Mouse (Mus musculus): Measurements from ENCODE around the gene Gripap1. TPM values are rescaled to one million over a fixed set of nuclear protein-coding genes. Genes with fewer than 3 reads are reported as not detected.
"Not testable (repeated sequence)": the region's sequence is repeated elsewhere in the genome, so short reads cannot be mapped to it uniquely, and the experiment has no call there.

Gene Gripap1
- total and polyA plus RNA-seq, 2 experiments from 2014 or later = 28.3 to 61.1 TPM

- Histone ChIP-seq H3K4me2 (ENCODE audit: low read depth, low read length) (no peak overlapping the region), H3K9me3 (ENCODE audit: low read length) (no peaks in the 10 kb centered on the region), H3K4me3 (ENCODE audit: low read length) (no peak overlapping the region), H3K27ac (no peak overlapping the region), H3K9ac (replicated peaks; ENCODE audit: low read length) (no peak overlapping the region), H3K36me3 (ENCODE audit: insufficient read depth, low read length) (no peaks in the 10 kb centered on the region), H3K4me1 (ENCODE audit: insufficient read depth, low read length) (no peaks in the 10 kb centered on the region), H3K27me3 (ENCODE audit: insufficient read depth, low read length) (no peaks in the 10 kb centered on the region)
- ATAC-seq (no peak), DNase-seq (ENCODE audit: low spot score) (no peak)
- no peak for TF ChIP-seq CTCF (IDR thresholded peaks at IDR 0.05; ENCODE audit: low read depth)
- 75% methylated on average over 7 of the region's 7 CpGs for WGBS
These were observed 10.9 kb upstream of the Gripap1 start for GRCm38 (mm10) chrX:7778450-7779244.

- no peaks in the 10 kb centered on the region for H3K9me3 ChIP-seq (ENCODE audit: low read length)
- no peak for ATAC-seq
- H3K4me2 ChIP-seq (ENCODE audit: low read depth, low read length) = no peak overlapping the region
- H3K27ac ChIP-seq = no peak overlapping the region
- no peak overlapping the region for H3K9ac ChIP-seq (replicated peaks; ENCODE audit: low read length)
- DNase-seq (ENCODE audit: low spot score) = no peak
- no peaks in the 10 kb centered on the region for H3K36me3 ChIP-seq (ENCODE audit: insufficient read depth, low read length)
- H3K4me1 ChIP-seq (ENCODE audit: insufficient read depth, low read length) = no peaks in the 10 kb centered on the region
- WGBS = 33% methylated on average over 3 of the region's 3 CpGs
- no peak for TF ChIP-seq CTCF (IDR thresholded peaks at IDR 0.05; ENCODE audit: low read depth)
- H3K27me3 ChIP-seq (ENCODE audit: insufficient read depth, low read length) = no peaks in the 10 kb centered on the region
- H3K4me3 ChIP-seq (ENCODE audit: low read length) = no peak overlapping the region
These were observed 10.3 kb upstream of the Gripap1 start for GRCm38 (mm10) chrX:7779294-7779693.

- H3K9me3 ChIP-seq (ENCODE audit: low read length) = no peaks in the 10 kb centered on the region
- no peak for TF ChIP-seq CTCF (IDR thresholded peaks at IDR 0.05; ENCODE audit: low read depth)
- no peak for DNase-seq (ENCODE audit: low spot score)
- H3K27me3 ChIP-seq (ENCODE audit: insufficient read depth, low read length) = no peaks in the 10 kb centered on the region
- no peak overlapping the region for H3K9ac ChIP-seq (replicated peaks; ENCODE audit: low read length)
- H3K36me3 ChIP-seq (ENCODE audit: insufficient read depth, low read length) = no peaks in the 10 kb centered on the region
- no peak overlapping the region for H3K4me2 ChIP-seq (ENCODE audit: low read depth, low read length)
- WGBS = 76% methylated on average over 4 of the region's 4 CpGs
- no peak overlapping the region for H3K4me3 ChIP-seq (ENCODE audit: low read length)
- no peak for ATAC-seq
- H3K4me1 ChIP-seq (ENCODE audit: insufficient read depth, low read length) = no peaks in the 10 kb centered on the region
- H3K27ac ChIP-seq = no peak overlapping the region
These were observed 6.9 kb upstream of the Gripap1 start for GRCm38 (mm10) chrX:7782603-7783092.

- H3K27me3 ChIP-seq (ENCODE audit: insufficient read depth, low read length) = no peaks in the 10 kb centered on the region
- ATAC-seq (peak; percentile 39), DNase-seq (ENCODE audit: low spot score) (peak; percentile 16)
- H3K9ac ChIP-seq (replicated peaks; ENCODE audit: low read length) = peak overlapping the region; percentile 59
- H3K4me2 ChIP-seq (ENCODE audit: low read depth, low read length) = peak overlapping the region; percentile 57
- TF ChIP-seq CTCF (IDR thresholded peaks at IDR 0.05; ENCODE audit: low read depth) = no peak
- H3K9me3 ChIP-seq (ENCODE audit: low read length) = no peaks in the 10 kb centered on the region
- H3K27ac ChIP-seq = peak overlapping the region; percentile 67; the same call in 1 of the 2 replicates
- H3K4me1 ChIP-seq (ENCODE audit: insufficient read depth, low read length) = no peaks in the 10 kb centered on the region
- H3K36me3 ChIP-seq (ENCODE audit: insufficient read depth, low read length) = no peaks in the 10 kb centered on the region
- peak overlapping the region; percentile 51 for H3K4me3 ChIP-seq (ENCODE audit: low read length)
- WGBS = 33% methylated on average over 5 of the region's 5 CpGs
These were observed 744 bp downstream of the Gripap1 start for GRCm38 (mm10) chrX:7790309-7790708.

GRCm38 (mm10) chrX:7793361-7793760 lies 3.8 kb downstream of the Gripap1 start:
- WGBS = 54% methylated on average over 3 of the region's 3 CpGs
- ATAC-seq (no peak), DNase-seq (ENCODE audit: low spot score) (peak; percentile 45)
- Histone ChIP-seq H3K27ac (no peak overlapping the region), H3K4me3 (ENCODE audit: low read length) (no peak overlapping the region), H3K4me2 (ENCODE audit: low read depth, low read length) (no peak overlapping the region), H3K9ac (replicated peaks; ENCODE audit: low read length) (no peak overlapping the region), H3K27me3 (ENCODE audit: insufficient read depth, low read length) (no peaks in the 10 kb centered on the region), H3K9me3 (ENCODE audit: low read length) (no peaks in the 10 kb centered on the region), H3K36me3 (ENCODE audit: insufficient read depth, low read length) (no peaks in the 10 kb centered on the region), H3K4me1 (ENCODE audit: insufficient read depth, low read length) (no peaks in the 10 kb centered on the region)
- TF ChIP-seq CTCF (IDR thresholded peaks at IDR 0.05; ENCODE audit: low read depth) = peak; percentile 59

- Histone ChIP-seq H3K4me1 (ENCODE audit: insufficient read depth, low read length) (no peaks in the 10 kb centered on the region), H3K36me3 (ENCODE audit: insufficient read depth, low read length) (0 out of 2 replicates have a peak, but pooled peaks cover 5% of the 10 kb centered on the region), H3K27ac (no peak overlapping the region), H3K27me3 (ENCODE audit: insufficient read depth, low read length) (no peaks in the 10 kb centered on the region), H3K9ac (replicated peaks; ENCODE audit: low read length) (no peak overlapping the region), H3K4me2 (ENCODE audit: low read depth, low read length) (no peak overlapping the region), H3K9me3 (ENCODE audit: low read length) (no peaks in the 10 kb centered on the region), H3K4me3 (ENCODE audit: low read length) (no peak overlapping the region)
- ATAC-seq = no peak
- no peak for TF ChIP-seq CTCF (IDR thresholded peaks at IDR 0.05; ENCODE audit: low read depth)
- no peak for DNase-seq (ENCODE audit: low spot score)
- 36% methylated on average over 7 of the region's 7 CpGs for WGBS
These were observed 5.5 kb downstream of the Gripap1 start for GRCm38 (mm10) chrX:7795016-7795415.

GRCm38 (mm10) chrX:7797327-7797726 lies 7.8 kb downstream of the Gripap1 start:
- Histone ChIP-seq H3K27ac (no peak overlapping the region), H3K4me1 (ENCODE audit: insufficient read depth, low read length) (no peaks in the 10 kb centered on the region), H3K27me3 (ENCODE audit: insufficient read depth, low read length) (no peaks in the 10 kb centered on the region), H3K9me3 (ENCODE audit: low read length) (no peaks in the 10 kb centered on the region), H3K4me2 (ENCODE audit: low read depth, low read length) (no peak overlapping the region), H3K4me3 (ENCODE audit: low read length) (no peak overlapping the region), H3K36me3 (ENCODE audit: insufficient read depth, low read length) (0 out of 2 replicates have a peak, but pooled peaks cover 8% of the 10 kb centered on the region), H3K9ac (replicated peaks; ENCODE audit: low read length) (no peak overlapping the region)
- 83% methylated on average over 3 of the region's 3 CpGs for WGBS
- DNase-seq (ENCODE audit: low spot score) = no peak
- no peak for ATAC-seq
- TF ChIP-seq CTCF (IDR thresholded peaks at IDR 0.05; ENCODE audit: low read depth) = no peak

- not testable (repeated sequence) for H3K4me1 ChIP-seq (ENCODE audit: insufficient read depth, low read length); H3K4me3 ChIP-seq (ENCODE audit: low read length); H3K27ac ChIP-seq; H3K36me3 ChIP-seq (ENCODE audit: insufficient read depth, low read length); ATAC-seq; H3K9me3 ChIP-seq (ENCODE audit: low read length); H3K9ac ChIP-seq (replicated peaks; ENCODE audit: low read length); DNase-seq (ENCODE audit: low spot score); H3K27me3 ChIP-seq (ENCODE audit: insufficient read depth, low read length); H3K4me2 ChIP-seq (ENCODE audit: low read depth, low read length)
- 86% methylated on average over 2 of the region's 2 CpGs for WGBS
These were observed 12.6 kb downstream of the Gripap1 start for GRCm38 (mm10) chrX:7802157-7802556.

Measured in hindbrain, postnatal 0 days (tissue).